Mouse (Mus musculus) T-helper 2 cell (primary cell): Measurements from ENCODE around the gene Prdx1.

Experiments
- in situ Hi-C: fragments of 300-600 bp; cut with MboI, MseI; formaldehyde crosslinking; loops from one replicate; pipeline ENCODE4 v1.15.1; 2025; ENCODE audit warnings: high pct_unique_total_duplicates

The Prdx1 gene

DNA sequence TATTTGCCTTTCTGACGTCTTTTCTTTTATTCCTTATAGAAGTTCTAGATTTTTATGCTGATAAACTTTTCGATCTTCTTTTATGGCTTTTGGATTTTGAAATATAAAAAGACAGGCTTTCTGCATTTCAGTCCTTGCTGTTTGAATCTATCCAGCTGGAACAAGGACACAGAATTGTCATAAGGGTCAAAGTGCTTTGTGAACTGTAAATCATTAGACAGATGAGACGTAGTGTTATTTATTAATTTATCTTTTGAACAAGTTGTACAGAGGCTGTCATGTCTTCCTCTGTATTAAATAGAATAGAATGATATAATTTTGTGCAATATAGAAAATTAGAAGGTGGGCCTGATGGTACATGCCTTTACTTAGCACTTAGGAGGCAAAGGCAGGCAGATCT lies 42.1 kb downstream of the Prdx1 start:
- in situ Hi-C loops: no loop called here

DNA sequence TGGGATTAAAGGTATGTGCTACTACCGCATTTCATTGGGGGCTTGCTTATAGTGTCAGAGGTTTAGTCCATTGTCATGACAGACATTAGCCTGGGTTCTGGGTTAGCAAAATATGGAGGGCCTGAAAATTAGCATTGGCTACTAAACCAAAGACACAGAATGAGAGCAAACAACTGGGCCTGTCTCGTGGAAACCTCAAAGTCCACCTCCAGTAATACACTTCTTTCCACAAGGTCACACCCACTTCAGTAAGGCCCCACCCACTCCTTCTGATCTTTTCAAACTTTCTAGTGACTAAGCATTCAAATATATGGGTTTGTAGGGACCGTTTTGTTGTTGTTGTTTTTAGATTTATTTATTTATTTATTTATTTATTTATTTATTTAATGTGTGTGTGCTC lies 44.2 kb downstream of the Prdx1 start:
- in situ Hi-C loops: no loop called here

DNA sequence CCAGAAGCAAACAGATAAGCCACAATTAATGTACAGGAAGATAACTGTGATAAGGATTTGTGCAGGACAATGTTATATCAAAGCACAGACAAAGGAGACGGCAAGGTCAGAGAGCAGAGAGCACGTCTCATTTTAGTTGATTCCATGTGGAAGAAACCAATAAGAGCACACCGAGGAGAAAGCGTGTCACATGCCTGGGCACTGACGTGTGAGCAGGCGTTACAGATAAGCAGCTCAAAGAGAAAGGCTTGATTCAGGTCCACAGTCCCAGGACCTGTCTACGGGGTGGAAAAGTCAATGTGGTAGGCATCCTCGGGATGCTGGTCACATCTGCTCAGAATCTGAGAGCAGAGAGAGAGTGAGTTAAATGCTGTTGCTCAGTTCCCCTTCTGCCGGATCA lies 45.7 kb downstream of the Prdx1 start:
- in situ Hi-C loops: no loop called here

DNA sequence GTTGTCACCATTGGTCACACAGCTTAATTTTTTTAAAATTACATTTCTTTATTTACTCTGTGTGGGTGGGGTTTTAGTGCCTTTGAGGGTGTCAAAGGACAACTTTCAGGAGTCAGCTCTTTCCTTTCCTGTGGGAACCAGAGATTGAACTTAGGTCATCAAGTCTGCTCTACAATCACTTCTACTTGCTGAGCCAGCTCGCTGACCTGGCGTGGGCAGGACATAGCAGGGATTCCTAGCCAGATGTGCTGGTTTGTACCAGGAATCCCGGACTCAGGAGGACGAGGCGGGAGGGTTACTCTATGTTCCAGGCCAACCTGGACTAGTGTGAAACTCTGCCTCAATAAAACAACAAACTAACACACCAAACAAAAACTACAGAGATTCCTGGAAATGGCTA lies 47.0 kb downstream of the Prdx1 start:
- in situ Hi-C loops: no loop called here

DNA sequence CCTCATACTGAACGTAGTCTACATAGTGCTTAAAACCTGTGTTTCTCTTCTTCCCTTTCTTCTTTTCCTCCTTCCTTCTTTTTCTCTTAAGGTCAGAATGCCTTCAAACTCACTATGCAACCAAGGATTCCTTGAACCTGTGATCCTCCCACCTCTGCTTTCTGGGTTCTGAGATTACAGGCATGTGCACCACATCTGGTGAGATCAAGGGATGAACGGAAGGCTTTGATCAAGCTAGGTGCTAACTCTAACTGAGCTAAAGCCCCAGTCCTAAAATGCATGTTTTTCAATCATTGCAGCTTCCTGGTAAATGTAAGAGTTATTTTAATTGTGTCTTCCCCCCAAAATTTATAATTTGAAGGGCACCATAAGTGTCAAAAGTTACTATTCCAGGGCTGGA lies 49.7 kb downstream of the Prdx1 start:
- in situ Hi-C loops: no loop called here

DNA sequence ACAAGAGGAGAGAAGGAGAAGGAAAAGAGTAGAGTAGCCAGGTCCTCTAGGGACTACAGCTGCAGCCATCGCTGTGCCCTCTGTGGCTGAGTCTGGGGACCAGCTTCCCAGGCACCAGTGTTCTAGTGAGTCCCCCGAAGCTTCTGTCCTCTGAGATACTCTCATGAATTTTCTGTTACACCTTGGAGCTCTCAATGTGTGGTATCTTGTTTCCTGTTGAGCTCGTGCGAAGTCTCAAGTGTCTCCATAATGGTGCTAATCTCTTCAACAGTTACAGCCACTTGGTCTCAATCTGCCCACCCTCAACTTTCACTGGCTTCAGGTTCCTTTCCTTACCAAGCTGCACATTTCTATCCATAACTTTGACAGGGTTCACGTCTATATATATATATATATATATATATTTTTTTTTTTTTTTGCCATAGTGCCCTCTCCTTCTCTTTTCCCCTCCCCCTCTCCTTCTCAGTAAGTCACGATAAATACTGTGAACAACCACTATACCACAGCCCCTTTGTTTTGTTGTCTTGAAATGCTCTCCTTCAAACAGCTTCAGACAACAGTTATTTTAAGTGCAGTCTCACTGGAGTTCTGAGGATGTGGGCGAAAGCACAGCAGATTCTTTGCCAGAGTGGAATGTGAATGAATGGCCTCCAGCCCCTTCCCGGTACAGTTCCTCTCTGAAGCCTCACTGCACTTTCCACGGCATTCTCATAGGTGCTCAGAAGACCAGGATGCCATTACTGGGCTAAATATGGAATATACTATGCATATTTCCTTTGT lies 53.8 kb downstream of the Prdx1 start:
- in situ Hi-C loops: no loop called here

DNA sequence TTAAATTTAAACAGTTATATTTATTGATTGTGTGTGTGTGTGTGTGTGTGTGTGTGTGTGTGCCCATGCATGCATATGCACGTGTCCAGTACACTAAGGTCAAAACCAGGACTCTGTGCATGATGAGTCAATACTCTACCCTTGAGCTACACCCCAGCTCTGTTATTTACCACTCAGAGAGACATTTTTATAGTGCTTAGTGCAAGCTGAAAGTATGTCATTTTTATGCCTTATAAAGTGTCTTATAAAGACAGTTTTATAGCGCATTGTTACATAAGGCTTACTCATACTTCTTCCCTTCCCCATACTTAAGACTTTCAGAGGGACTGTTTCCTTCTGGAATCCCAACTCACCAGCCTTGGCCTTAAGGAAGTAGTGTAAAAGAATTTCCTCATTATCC lies 64.4 kb downstream of the Prdx1 start:
- in situ Hi-C loops: no loop called here
